Mouse (Mus musculus): ENCODE data around the gene Gsn. TPM values are rescaled to one million over a fixed set of nuclear protein-coding genes. Genes with fewer than 3 reads are reported as not detected.
A peak's percentile ranks its signal among the peaks of the same experiment; 100 is the strongest.

Gsn gene
- polyA plus RNA-seq, 1 experiment from 2014 or later, result 52.5 TPM

- 76% methylated on average over 2 of the region's 2 CpGs for WGBS
- H3K4me3 ChIP-seq, result no peak overlapping the region
- peaks cover 41% of the 10 kb centered on the region for H3K27me3 ChIP-seq (ENCODE audit: insufficient read depth, poor library complexity, severe bottlenecking)
- no peak for DNase-seq (ENCODE audit: low spot score)
- H3K27ac ChIP-seq, result no peak overlapping the region
- peaks cover 46% of the 10 kb centered on the region for H3K4me1 ChIP-seq
- no peaks in the 10 kb centered on the region for H3K9me3 ChIP-seq
- H3K36me3 ChIP-seq, result no peaks in the 10 kb centered on the region
These were observed 1.7 kb downstream of the Gsn start for GRCm38 (mm10) chr2:35257886-35258285.

GRCm38 (mm10) chr2:35258590-35258989 lies 2.4 kb downstream of the Gsn start:
- peaks cover 38% of the 10 kb centered on the region for H3K27me3 ChIP-seq (ENCODE audit: insufficient read depth, poor library complexity, severe bottlenecking)
- no peak overlapping the region for H3K4me3 ChIP-seq
- no peak for DNase-seq (ENCODE audit: low spot score)
- H3K36me3 ChIP-seq, result no peaks in the 10 kb centered on the region
- WGBS, result 66% methylated on average over 4 of the region's 4 CpGs
- peak overlapping the region; percentile 83 for H3K27ac ChIP-seq
- no peaks in the 10 kb centered on the region for H3K9me3 ChIP-seq
- peaks cover 46% of the 10 kb centered on the region for H3K4me1 ChIP-seq

GRCm38 (mm10) chr2:35259338-35260080 lies 3.3 kb downstream of the Gsn start:
- Histone ChIP-seq H3K4me1 (peaks cover 46% of the 10 kb centered on the region), H3K36me3 (no peaks in the 10 kb centered on the region), H3K4me3 (peak overlapping the region; percentile 23; the same call in 1 of the 2 replicates), H3K27me3 (ENCODE audit: insufficient read depth, poor library complexity, severe bottlenecking) (peaks cover 29% of the 10 kb centered on the region), H3K9me3 (no peaks in the 10 kb centered on the region), H3K27ac (peak overlapping the region; percentile 83)
- 35% methylated on average over 13 of the region's 13 CpGs for WGBS
- DNase-seq (ENCODE audit: low spot score), result no peak

- no peak for DNase-seq (ENCODE audit: low spot score)
- H3K27me3 ChIP-seq (ENCODE audit: insufficient read depth, poor library complexity, severe bottlenecking), result peaks cover 22% of the 10 kb centered on the region
- H3K4me3 ChIP-seq, result no peak overlapping the region
- H3K36me3 ChIP-seq, result no peaks in the 10 kb centered on the region
- WGBS, result 54% methylated on average over 1 of the region's 1 CpGs
- H3K27ac ChIP-seq, result peak overlapping the region; percentile 83
- H3K4me1 ChIP-seq, result peaks cover 52% of the 10 kb centered on the region
- H3K9me3 ChIP-seq, result no peaks in the 10 kb centered on the region
These were observed 4.1 kb downstream of the Gsn start for GRCm38 (mm10) chr2:35260291-35260690.

GRCm38 (mm10) chr2:35264095-35264494 lies 7.9 kb downstream of the Gsn start:
- H3K4me3 ChIP-seq, result no peak overlapping the region
- no peaks in the 10 kb centered on the region for H3K36me3 ChIP-seq
- 71% methylated on average over 1 of the region's 1 CpGs for WGBS
- no peak for DNase-seq (ENCODE audit: low spot score)
- no peaks in the 10 kb centered on the region for H3K9me3 ChIP-seq
- peaks cover 3% of the 10 kb centered on the region; the same call in 1 of the 2 replicates for H3K27me3 ChIP-seq (ENCODE audit: insufficient read depth, poor library complexity, severe bottlenecking)
- peaks cover 58% of the 10 kb centered on the region for H3K4me1 ChIP-seq
- H3K27ac ChIP-seq, result no peak overlapping the region

- Histone ChIP-seq H3K27me3 (ENCODE audit: insufficient read depth, poor library complexity, severe bottlenecking) (peaks cover 3% of the 10 kb centered on the region; the same call in 1 of the 2 replicates), H3K9me3 (no peaks in the 10 kb centered on the region), H3K4me1 (peaks cover 58% of the 10 kb centered on the region), H3K4me3 (no peak overlapping the region), H3K27ac (peak overlapping the region; percentile 31), H3K36me3 (no peaks in the 10 kb centered on the region)
- 48% methylated on average over 8 of the region's 8 CpGs for WGBS
- DNase-seq (ENCODE audit: low spot score), result no peak
These were observed 9.1 kb downstream of the Gsn start for GRCm38 (mm10) chr2:35265296-35265695.

- peak overlapping the region; percentile 31 for H3K27ac ChIP-seq
- 72% methylated on average over 8 of the region's 8 CpGs for WGBS
- H3K27me3 ChIP-seq (ENCODE audit: insufficient read depth, poor library complexity, severe bottlenecking), result peaks cover 3% of the 10 kb centered on the region; the same call in 1 of the 2 replicates
- no peaks in the 10 kb centered on the region for H3K9me3 ChIP-seq
- H3K36me3 ChIP-seq, result no peaks in the 10 kb centered on the region
- H3K4me3 ChIP-seq, result no peak overlapping the region
- peaks cover 61% of the 10 kb centered on the region for H3K4me1 ChIP-seq
- no peak for DNase-seq (ENCODE audit: low spot score)
These were observed 9.6 kb downstream of the Gsn start for GRCm38 (mm10) chr2:35265775-35266174.

- Histone ChIP-seq H3K4me3 (no peak overlapping the region), H3K36me3 (no peaks in the 10 kb centered on the region), H3K27me3 (ENCODE audit: insufficient read depth, poor library complexity, severe bottlenecking) (peaks cover 3% of the 10 kb centered on the region; the same call in 1 of the 2 replicates), H3K4me1 (peaks cover 67% of the 10 kb centered on the region), H3K9me3 (no peaks in the 10 kb centered on the region), H3K27ac (no peak overlapping the region; the same call in 1 of the 2 replicates)
- no peak for DNase-seq (ENCODE audit: low spot score)
- WGBS, result 66% methylated on average over 9 of the region's 9 CpGs
These were observed 10.2 kb downstream of the Gsn start for GRCm38 (mm10) chr2:35266251-35266905.

- Histone ChIP-seq H3K27ac (peak overlapping the region; percentile 3; the same call in 1 of the 2 replicates), H3K9me3 (no peaks in the 10 kb centered on the region), H3K36me3 (no peaks in the 10 kb centered on the region), H3K4me3 (no peak overlapping the region), H3K4me1 (peaks cover 75% of the 10 kb centered on the region), H3K27me3 (ENCODE audit: insufficient read depth, poor library complexity, severe bottlenecking) (peaks cover 3% of the 10 kb centered on the region; the same call in 1 of the 2 replicates)
- DNase-seq (ENCODE audit: low spot score), result no peak
- 68% methylated on average over 13 of the region's 13 CpGs for WGBS
These were observed 11.1 kb downstream of the Gsn start for GRCm38 (mm10) chr2:35267156-35267875.

- Histone ChIP-seq H3K4me1 (peaks cover 80% of the 10 kb centered on the region), H3K4me3 (no peak overlapping the region), H3K36me3 (no peaks in the 10 kb centered on the region), H3K27me3 (ENCODE audit: insufficient read depth, poor library complexity, severe bottlenecking) (no peaks in the 10 kb centered on the region; the same call in 1 of the 2 replicates), H3K27ac (peak overlapping the region; percentile 66; the same call in 1 of the 2 replicates), H3K9me3 (no peaks in the 10 kb centered on the region)
- no peak for DNase-seq (ENCODE audit: low spot score)
- 49% methylated on average over 10 of the region's 10 CpGs for WGBS
These were observed 11.8 kb downstream of the Gsn start for GRCm38 (mm10) chr2:35267876-35268566.

GRCm38 (mm10) chr2:35269136-35269535 lies 13.0 kb downstream of the Gsn start:
- Histone ChIP-seq H3K36me3 (no peaks in the 10 kb centered on the region), H3K4me3 (no peak overlapping the region), H3K27ac (peak overlapping the region; percentile 71), H3K9me3 (no peaks in the 10 kb centered on the region), H3K4me1 (peaks cover 91% of the 10 kb centered on the region), H3K27me3 (ENCODE audit: insufficient read depth, poor library complexity, severe bottlenecking) (no peaks in the 10 kb centered on the region; the same call in 1 of the 2 replicates)
- WGBS, result 82% methylated on average over 6 of the region's 6 CpGs
- DNase-seq (ENCODE audit: low spot score), result no peak

- Histone ChIP-seq H3K36me3 (no peaks in the 10 kb centered on the region), H3K9me3 (no peaks in the 10 kb centered on the region), H3K27ac (peak overlapping the region; percentile 71), H3K4me1 (peaks cover 89% of the 10 kb centered on the region), H3K4me3 (no peak overlapping the region; the same call in 1 of the 2 replicates), H3K27me3 (ENCODE audit: insufficient read depth, poor library complexity, severe bottlenecking) (no peaks in the 10 kb centered on the region; the same call in 1 of the 2 replicates)
- WGBS, result 63% methylated on average over 4 of the region's 4 CpGs
- no peak for DNase-seq (ENCODE audit: low spot score)
These were observed 13.6 kb downstream of the Gsn start for GRCm38 (mm10) chr2:35269716-35270260.
